Mouse (Mus musculus): Measurements from ENCODE around the gene Nfkb1.

The Nfkb1 gene

DNA sequence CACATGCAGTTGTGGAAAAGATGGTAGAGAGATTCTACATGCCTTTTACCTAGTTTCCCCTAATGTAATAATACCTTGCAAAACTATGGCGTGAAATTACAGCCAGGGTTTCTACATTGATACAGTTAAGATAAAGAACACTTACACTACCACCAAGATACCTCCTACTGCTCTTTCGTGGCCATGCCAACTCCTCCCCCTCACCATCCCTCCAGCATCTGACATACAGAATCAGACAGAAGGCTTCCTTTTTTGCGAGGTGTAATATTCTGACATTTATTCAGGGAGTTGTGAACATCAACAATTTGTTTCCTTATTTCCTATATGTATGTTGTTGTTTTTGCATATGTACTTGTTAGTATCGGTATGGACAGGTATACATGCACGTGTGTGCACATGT is 11.3 kb upstream of the Nfkb1 start:
- DNase-seq (ENCODE audit: low read depth, low spot score): no peak

GRCm38 (mm10) chr3:135699523-135700264 is 8.3 kb upstream of the Nfkb1 start:
- DNase-seq (ENCODE audit: low read depth, low spot score): no peak

DNA sequence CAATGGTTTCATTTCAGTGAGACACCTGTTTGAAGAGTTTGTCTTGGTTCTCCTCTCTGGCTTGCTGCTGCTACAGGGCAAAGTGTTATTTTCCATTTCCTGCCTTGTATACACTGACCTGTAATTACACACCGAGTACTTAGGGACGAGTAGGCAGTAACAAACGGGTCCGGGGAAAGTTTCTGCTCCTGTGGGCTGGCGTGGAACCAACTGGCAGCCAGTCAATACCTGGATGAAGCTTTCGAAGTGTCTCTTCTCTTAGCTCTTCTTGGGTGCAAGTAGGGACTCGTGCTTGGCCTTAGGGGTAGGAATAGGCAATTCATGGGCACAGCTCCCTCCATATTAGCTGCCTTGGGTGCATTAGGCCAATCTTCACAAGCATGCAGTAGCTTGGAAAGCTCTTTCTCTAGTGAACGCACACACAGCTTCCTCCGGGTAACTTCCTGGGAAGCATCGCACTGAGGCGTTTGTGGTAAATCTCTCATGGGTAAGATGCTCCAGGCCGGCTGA is 7.2 kb upstream of the Nfkb1 start:
- no peak for DNase-seq (ENCODE audit: low read depth, low spot score)

DNA sequence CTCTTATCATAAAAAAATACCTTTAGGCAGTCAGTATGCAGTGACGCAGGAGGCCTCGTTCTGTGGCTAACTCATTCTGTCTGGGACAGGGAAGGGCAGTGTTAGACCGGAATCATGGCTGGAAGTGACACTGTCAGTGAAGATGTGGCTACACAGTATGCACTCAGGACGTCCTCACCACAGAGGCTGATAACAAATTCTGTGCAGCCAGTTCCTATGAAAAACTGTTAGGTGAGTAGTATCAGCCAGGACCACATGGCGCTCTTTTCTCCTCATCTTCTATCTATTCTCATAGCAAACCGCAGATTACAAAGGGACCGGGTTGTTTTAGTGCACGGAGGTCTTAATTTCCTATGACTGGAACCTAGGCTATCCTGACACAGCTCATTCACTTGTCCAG is 4.9 kb upstream of the Nfkb1 start:
- no peak for DNase-seq (ENCODE audit: low read depth, low spot score)

DNA sequence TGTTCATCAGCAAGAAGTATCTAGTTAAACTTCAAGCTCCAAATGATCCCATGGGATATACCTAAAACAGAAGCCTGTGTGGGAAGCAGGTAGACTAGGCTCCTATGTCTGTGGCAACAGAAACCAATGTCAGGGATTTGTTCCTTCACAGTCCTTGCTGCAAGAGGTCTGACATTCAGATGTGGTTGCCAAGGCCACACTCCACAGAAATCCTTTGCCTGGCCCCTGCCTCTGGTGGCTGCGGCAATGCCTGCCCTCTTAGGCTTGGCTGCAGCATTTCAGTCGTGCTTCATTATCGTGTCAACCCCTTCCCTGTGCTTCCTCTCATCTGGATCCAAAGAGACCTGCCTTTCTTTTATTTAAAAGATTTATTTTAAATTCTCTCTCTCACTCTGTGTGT is 1.7 kb upstream of the Nfkb1 start:
- no peak for DNase-seq (ENCODE audit: low read depth, low spot score)

DNA sequence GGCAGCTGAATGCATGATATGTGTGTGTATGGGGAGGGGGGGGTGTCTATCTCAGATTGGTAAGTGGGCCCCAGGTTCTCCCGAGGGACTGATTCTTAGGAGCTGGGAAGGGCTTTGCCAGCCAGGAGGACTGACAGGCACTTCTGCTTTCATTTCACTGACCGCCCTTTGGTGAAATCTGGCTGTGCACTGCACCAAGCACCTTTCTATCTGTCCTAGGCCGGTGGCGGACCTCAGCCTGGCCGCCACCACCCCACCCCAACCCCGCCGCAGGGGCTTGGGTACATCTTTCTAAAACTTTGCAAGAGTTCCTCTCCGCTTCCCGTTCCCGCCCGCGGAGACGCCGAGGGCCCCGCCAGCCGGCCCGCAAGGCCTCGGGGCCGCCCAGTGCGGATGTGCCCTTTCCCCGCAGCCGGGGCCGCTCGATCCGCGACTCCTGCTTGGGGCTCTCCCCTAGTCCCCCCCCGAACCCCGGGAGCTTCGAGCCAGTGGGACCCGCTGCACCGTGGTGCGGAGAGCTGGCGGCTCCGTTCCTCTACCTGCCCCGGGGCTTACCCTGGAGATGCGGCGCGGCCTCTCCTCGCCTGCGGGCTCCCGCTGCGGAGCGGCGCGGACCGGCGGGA is 668 bp downstream of the Nfkb1 start:
- DNase-seq (ENCODE audit: low read depth, low spot score): peak; percentile 78

GRCm38 (mm10) chr3:135689773-135690567 is 1.4 kb downstream of the Nfkb1 start:
- DNase-seq (ENCODE audit: low read depth, low spot score): no peak

DNA sequence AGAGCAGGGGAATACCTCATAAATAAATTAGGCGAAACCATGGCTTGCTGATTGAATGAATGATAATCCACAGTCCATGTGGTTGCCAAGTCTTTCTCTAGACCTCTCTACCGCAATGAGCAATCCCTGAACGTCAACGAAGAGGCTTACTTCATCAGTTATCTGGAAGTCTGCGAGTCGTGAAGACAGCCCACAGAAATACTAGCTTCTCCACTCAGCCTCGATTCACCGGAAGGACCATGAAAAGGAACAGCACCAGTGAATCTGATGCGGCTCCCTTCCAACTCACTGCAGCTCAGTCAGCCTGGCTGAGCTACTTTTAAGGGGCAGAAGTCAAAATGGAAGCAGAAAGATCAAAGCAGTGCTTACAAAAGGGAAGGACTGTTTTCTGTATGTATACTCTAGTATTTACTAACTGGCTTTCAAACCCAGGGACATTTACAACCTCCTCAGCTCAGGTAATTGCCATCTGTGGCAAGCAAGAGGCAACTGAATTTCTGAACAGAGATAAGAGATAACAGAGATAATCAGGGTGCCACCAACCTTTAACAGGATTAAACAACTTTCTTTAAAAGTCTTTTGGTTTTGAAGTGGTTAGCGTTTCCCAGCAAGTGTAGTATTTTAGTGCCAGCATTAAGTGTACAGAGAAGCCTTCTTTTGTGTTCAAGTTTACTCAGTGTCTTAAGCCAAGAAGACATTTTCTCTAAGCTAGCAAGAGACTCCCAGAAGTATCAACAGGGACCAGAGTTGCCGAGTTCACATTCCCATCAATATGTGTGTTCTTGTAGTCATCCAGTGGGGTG is 2.2 kb downstream of the Nfkb1 start:
- DNase-seq (ENCODE audit: low read depth, low spot score): peak; percentile 9

DNA sequence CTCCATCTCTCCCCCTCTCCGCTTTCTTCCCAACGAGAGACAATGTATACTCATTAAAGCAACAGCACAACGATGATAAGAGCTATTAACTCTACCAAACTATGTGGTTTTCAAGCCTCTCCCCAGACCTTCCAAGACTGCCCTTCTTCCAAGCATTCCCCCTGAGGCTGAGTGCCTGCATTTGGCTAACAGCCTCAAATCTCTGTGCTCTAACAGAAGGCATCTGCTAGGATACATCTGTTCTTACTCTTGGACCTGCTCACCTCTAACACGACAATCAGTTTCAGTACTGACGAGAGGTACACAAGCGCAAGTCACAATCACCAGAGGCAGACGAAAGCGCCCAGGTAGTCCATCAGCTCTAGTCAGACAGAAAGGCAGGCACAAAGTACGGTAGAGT is 3.4 kb downstream of the Nfkb1 start:
- no peak for DNase-seq (ENCODE audit: low read depth, low spot score)

DNA sequence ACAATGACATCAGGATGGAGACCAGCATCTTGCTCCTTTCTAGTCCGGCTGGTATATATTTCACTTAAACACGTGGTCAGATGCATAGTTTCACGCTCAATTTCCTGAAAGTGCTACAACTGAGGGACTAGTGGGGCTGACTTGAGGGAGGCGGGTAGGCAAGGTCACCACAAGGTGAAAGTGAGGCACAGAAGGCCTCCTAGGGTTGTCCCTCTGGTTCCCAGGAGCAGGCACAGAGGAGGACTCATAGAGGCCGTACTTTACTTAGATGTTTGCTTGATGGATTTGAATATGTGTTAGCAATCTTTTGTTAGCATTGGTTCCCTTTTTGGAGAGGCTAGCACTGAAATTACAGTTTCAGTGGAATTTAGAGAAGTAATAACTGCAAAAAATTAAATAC is 4.9 kb downstream of the Nfkb1 start:
- peak; percentile 71 for DNase-seq (ENCODE audit: low read depth, low spot score)

GRCm38 (mm10) chr3:135683275-135683674 is 8.1 kb downstream of the Nfkb1 start:
- DNase-seq (ENCODE audit: low read depth, low spot score): no peak

- DNase-seq (ENCODE audit: low read depth, low spot score): no peak
Measured at GRCm38 (mm10) chr3:135682240-135682639, 9.1 kb downstream of the Nfkb1 start.

DNA sequence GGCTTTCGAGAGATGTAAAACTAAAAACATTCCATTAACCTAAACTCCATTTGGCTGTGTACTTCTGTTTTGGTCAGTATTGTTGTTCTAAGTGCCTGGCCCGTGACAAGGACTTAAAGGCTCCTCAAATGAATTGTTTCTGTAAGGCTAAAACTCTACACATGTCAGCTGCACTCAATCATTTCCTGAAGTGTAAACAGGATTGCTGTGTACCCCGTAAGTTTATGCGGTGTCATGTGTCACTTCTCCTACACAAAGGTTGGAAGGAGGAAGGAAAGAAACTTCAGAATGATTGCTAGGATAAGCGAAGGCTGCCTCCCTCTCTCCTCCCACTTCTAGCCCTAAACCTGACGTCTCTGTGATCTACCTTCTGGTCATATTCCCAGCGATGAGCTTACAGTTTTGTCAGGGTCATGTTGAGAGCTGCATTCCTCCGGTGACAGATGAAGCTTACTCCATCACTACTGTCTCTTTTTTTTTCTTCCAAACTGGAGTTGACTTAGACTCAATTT is 10.0 kb downstream of the Nfkb1 start:
- no peak for DNase-seq (ENCODE audit: low read depth, low spot score)

DNA sequence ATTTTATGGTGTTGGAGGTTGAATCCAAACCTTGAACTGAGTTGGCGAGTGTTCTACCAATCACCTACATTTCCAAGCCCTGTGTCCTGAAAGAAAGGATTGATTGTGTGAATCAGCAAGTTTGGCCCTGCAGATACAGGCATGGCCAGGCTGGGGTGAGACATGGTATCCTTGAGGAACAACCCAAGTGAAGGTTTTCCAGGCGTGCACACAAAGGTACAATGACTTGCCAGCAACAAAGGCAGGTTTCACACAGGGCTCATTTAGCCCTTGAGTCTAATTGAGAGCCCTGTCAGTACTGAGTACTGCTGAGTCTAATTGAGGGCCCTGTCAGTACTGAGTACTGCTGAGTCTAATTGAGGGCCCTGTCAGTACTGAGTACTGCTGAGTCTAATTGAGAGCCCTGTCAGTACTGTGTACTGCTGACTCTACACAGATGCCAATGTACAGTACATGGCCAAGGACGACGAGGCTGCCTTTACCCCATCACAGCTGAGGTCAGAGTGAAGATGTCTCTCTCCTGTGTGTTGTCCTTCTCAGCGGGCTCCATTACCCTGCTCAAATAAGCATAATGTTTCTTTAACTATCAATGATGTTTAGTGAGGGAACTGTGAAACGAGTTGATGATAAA is 11.0 kb downstream of the Nfkb1 start:
- DNase-seq (ENCODE audit: low read depth, low spot score): no peak

DNA sequence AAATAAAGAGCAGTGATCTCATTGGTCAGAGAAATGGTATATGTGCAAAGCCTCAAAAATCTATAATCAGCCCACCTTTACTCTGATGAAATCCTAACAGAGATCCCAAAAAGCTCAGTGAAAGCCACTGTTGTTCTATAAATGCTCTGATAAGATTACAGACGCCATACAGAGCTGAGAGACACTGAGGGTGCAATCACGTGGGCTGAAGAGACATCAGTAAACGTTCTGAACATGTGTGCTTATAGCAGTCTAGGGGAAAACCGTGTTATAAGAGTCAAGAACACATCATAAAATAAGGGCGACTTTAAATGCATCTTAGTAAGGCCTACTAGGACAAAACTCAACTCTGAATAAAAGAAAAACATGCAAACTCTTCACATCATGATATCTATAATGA is 14.3 kb downstream of the Nfkb1 start:
- no peak for DNase-seq (ENCODE audit: low read depth, low spot score)

DNA sequence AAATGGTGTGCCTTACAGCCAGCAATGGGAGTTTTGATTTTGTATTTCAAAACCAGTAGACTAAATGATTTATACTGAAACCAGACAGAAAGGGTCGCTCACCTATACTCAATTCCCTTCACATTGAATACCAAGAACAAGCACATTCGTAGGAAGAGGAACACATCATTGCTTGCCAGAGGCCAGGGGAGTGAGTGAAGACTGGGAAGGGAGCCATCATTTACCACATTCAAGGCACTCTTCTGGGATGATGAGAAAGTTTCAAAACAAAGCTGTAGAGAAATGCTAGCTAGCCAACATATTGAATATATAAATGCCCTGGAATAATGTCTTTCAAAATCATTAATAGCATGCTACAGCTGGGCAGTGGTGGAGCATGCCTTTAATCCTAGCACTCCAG is 15.0 kb downstream of the Nfkb1 start:
- DNase-seq (ENCODE audit: low read depth, low spot score): no peak

GRCm38 (mm10) chr3:135675480-135675879 is 15.9 kb downstream of the Nfkb1 start:
- DNase-seq (ENCODE audit: low read depth, low spot score): no peak

GRCm38 (mm10) chr3:135674716-135675392 is 16.5 kb downstream of the Nfkb1 start:
- no peak for DNase-seq (ENCODE audit: low read depth, low spot score)

DNA sequence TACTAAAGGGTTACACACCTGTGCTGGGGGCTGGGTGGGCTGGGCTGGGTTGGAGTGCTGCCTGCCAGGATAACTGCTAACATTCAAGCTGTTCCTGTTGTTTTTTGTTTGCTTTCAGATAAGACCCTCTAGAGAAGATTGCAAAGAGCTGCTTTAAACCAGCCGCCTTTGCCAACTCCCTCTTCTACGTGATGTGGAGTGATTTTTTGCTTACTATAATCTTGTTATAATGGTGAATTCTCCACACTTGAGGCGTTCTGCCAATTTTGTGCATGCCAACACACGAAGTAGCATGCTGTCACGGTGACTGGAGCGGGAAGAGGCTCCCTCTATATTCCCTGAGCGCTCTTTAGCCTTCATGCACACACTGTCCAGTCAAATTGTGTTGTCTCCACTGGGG is 17.7 kb downstream of the Nfkb1 start:
- DNase-seq (ENCODE audit: low read depth, low spot score): no peak

- DNase-seq (ENCODE audit: low read depth, low spot score): no peak
Measured at GRCm38 (mm10) chr3:135673041-135673440, 18.3 kb downstream of the Nfkb1 start.

Measured in A20 (cell line).